Mouse (Mus musculus) natural killer cell, adult 2 months (primary cell): ENCODE data around the gene Kiss1.
"Not testable (repeated sequence)": the region's sequence is repeated elsewhere in the genome, so short reads cannot be mapped to it uniquely, and the experiment has no call there.

Experiments
- DNase-seq, 2 experiments: peaks; one replicate each; pipeline ENCODE4 v3.0.0; 2022; ENCODE audit warnings: low spot score in 2 of 2

Gene Kiss1

GRCm38 (mm10) chr1:133317149-133317548 lies 4.5 kb upstream of the Kiss1 start:
- DNase-seq, result no peak

GRCm38 (mm10) chr1:133323333-133323732 lies 1.7 kb downstream of the Kiss1 start:
- DNase-seq, result no peak

GRCm38 (mm10) chr1:133325951-133326350 lies 4.3 kb downstream of the Kiss1 start:
- DNase-seq, result no peak

GRCm38 (mm10) chr1:133327094-133327493 lies 5.4 kb downstream of the Kiss1 start:
- DNase-seq, result no peak

GRCm38 (mm10) chr1:133328299-133328795 lies 6.7 kb downstream of the Kiss1 start:
- DNase-seq, result no peak

GRCm38 (mm10) chr1:133328896-133329637 lies 7.4 kb downstream of the Kiss1 start:
- DNase-seq, result no peak

- no peak for DNase-seq
Observed at GRCm38 (mm10) chr1:133329638-133329964, 7.9 kb downstream of the Kiss1 start.

GRCm38 (mm10) chr1:133331142-133331541 lies 9.5 kb downstream of the Kiss1 start:
- no peak for DNase-seq

GRCm38 (mm10) chr1:133332656-133333430 lies 11.2 kb downstream of the Kiss1 start:
- no peak for DNase-seq

- DNase-seq, result no peak
Observed at GRCm38 (mm10) chr1:133333937-133334336, 12.3 kb downstream of the Kiss1 start.

- DNase-seq, result not testable (repeated sequence)
Observed at GRCm38 (mm10) chr1:133340403-133340802, 18.7 kb downstream of the Kiss1 start.

- DNase-seq, result no peak
Observed at GRCm38 (mm10) chr1:133344357-133344756, 22.7 kb downstream of the Kiss1 start.

GRCm38 (mm10) chr1:133346531-133346930 lies 24.9 kb downstream of the Kiss1 start:
- DNase-seq, result no peak

GRCm38 (mm10) chr1:133347226-133347625 lies 25.6 kb downstream of the Kiss1 start:
- DNase-seq, result no peak

GRCm38 (mm10) chr1:133347693-133348520 lies 26.2 kb downstream of the Kiss1 start:
- DNase-seq, result peak; percentile 63 to 72

- no peak for DNase-seq
Observed at GRCm38 (mm10) chr1:133350210-133350609, 28.5 kb downstream of the Kiss1 start, which contains the start of gene Ren1. Gene Ren1, plus strand, starts transcription at chr1:133350510.

GRCm38 (mm10) chr1:133351762-133352161 lies 30.1 kb downstream of the Kiss1 start:
- no peak for DNase-seq

- DNase-seq, result peak; percentile 52 to 79
Observed at GRCm38 (mm10) chr1:133353371-133353809, 31.7 kb downstream of the Kiss1 start.

- no peak for DNase-seq
Observed at GRCm38 (mm10) chr1:133355469-133355868, 33.8 kb downstream of the Kiss1 start.

GRCm38 (mm10) chr1:133355912-133356311 lies 34.2 kb downstream of the Kiss1 start:
- no peak for DNase-seq

- peak in 1 of 2 experiments; percentile 35 for DNase-seq
Observed at GRCm38 (mm10) chr1:133356330-133356729, 34.7 kb downstream of the Kiss1 start.

- DNase-seq, result no peak
Observed at GRCm38 (mm10) chr1:133361006-133361405, 39.3 kb downstream of the Kiss1 start.
